Mouse (Mus musculus) E14TG2a.4 (cell line): ENCODE measurements around the gene Stxbp5.

ENCODE experiments used
- CTCF ChIP-seq: conservative IDR thresholded peaks from 2 replicates; pipeline ENCODE4 v1.5.1; 2014; ENCODE audit warnings: low read length
- POU5F1 ChIP-seq: IDR thresholded peaks from 2 replicates; pipeline ENCODE4 v1.6.1; 2014; ENCODE audit warnings: low read length, borderline replicate concordance

DNA sequence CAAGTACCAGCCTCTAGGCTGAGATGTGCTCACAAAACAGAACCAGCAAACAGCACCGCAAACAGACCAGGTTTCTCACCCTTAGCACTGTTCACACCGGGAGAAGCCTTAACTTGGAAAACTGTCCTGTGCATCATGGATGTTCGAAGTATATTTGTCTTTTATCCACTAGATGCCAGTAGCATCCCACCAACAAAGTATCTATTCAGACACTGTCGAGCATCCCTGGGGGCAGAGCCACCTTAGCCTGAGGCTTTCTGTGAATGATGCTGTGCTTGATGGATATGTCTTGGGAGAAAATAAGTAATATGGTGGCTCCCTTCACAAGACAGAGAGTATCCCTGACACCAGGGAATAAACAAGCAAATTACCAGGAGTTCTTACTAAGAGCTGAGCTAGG lies 87.0 kb downstream of the Stxbp5 start:
- TF ChIP-seq CTCF, result no peak
- TF ChIP-seq POU5F1, result no peak
